Mouse (Mus musculus) v-Abl transformed pro-B cells (cell line): ENCODE data around the gene Tor1b.

ENCODE experiments used
- in situ Hi-C, 2 experiments: fragments of 400-800 bp; cut with MboI; formaldehyde crosslinking; loops; one replicate each; pipeline ENCODE4 v1.15.1; 2025; ENCODE audit not compliant: unreplicated experiment in 2 of 2

Gene Tor1b

DNA sequence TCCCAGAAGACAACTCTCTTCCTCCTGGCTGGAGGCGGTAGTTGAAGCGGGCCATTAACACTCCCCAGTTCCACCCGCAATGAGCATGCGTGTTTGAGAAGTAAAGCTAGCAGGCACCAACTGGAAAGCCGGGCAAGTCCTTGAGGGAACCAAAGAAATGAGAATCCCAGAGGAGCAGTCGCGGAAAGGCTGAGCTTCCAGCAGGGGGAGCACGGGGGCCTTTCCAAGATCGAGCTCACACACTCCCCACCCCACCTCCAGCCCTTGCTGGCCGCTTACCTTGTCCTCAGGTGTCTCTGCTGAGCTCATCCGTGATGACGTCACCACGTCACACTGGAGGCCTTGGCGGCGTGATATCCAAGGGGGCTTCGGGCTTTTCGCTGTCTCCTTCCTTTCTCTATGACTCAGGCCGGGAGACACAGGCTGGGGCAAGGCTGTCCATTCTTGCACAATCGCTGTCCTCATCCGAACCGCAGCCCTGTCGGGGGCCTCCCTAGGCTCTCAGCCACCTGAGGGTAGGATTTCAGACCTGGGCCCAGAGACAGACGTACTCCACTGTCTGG, 23.2 kb upstream of the Tor1b start, which contains the start of gene Ptges:
Gene Ptges (minus strand): TSS at position 381 of the 563 bp plus-strand sequence.
- in situ Hi-C loops = loop anchor here (5.0 to 10.0 kb wide), 5 partner anchors 37 to 885 kb away; partner anchors contain the start of gene Wdr34 (in 1 of the 2)

DNA sequence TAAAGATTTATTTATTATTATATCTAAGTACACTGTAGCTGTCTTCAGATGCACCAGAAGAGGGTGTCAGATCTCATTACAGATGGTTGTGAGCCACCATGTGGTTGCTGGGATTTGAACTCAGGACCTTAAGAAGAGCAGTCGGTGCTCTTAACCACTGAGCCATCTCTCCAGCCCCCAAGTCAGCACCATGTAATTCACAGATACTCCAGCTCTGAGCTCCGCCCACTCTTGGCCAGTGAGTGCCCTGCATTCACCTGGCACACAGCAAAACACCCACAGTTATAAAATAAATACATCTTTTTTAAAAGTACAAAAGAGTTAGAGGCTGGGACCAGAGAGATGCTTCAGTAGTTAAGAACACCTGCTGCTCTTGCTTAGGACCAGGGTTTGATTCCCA, 21.9 kb upstream of the Tor1b start:
- in situ Hi-C loops = loop anchor here (5.0 to 10.0 kb wide), 5 partner anchors 39 to 886 kb away; partner anchors contain the start of gene Wdr34 (in 1 of the 2)

- in situ Hi-C loops = loop anchor here (5.0 to 10.0 kb wide), 5 partner anchors 40 to 887 kb away; partner anchors contain the start of gene Wdr34 (in 1 of the 2)
These were observed 20.8 kb upstream of the Tor1b start for GRCm38 (mm10) chr2:30931922-30932321.

- in situ Hi-C loops = loop anchor here (5.0 to 10.0 kb wide), 5 partner anchors 41 to 888 kb away; partner anchors contain the start of gene Wdr34 (in 1 of the 2)
These were observed 19.7 kb upstream of the Tor1b start for GRCm38 (mm10) chr2:30933032-30933431.

DNA sequence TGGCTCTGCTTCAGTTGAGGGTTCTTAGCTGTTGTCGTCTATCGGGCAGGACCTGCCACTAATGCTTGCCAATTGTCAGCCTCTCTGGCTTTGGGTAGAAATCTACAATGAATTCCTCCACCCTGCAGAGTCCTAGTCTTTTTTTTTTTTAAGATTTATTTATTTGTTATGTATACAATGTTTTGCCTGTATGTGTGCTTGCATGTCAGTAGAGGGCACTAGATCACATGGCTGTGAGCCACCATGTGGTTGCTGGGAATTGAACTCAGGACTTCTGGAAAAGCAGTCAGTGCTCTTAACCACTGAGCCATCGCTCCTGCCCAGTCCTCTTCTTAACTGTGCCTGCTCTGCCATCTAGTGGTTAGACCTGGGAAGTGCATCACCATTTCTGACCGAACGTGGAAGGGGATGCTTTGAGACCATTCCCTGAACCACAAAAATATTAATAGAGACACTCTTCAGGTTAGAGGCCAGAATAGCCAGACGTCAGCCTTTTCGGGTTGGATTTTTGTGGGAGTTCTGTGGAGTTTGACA, 18.8 kb upstream of the Tor1b start:
- in situ Hi-C loops = loop anchor here (5.0 to 10.0 kb wide), 5 partner anchors 42 to 889 kb away; partner anchors contain the start of gene Wdr34 (in 1 of the 2)

DNA sequence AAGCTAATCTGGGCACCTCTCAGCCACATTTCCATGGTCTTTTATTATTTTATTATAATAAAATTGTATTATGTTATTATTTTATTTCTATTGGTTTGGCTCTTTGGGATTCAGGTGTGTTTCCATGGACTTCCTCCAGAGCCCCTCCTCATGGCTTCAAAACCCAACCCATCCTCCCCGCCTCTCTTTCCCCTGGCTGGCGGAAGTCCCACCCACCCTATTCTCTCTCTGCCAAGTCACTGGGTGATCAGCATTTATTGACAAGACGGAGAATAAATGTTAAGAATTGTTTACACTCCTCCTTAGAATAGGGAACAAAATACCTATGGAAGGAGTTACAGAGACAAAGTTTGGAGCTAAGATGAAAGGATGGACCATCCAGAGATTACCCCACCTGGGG, 16.0 kb upstream of the Tor1b start:
- in situ Hi-C loops = loop anchor here in 1 of 2 experiments (10.0 kb wide), 2 partner anchors 112 to 892 kb away; partner anchors contain the start of gene Wdr34

DNA sequence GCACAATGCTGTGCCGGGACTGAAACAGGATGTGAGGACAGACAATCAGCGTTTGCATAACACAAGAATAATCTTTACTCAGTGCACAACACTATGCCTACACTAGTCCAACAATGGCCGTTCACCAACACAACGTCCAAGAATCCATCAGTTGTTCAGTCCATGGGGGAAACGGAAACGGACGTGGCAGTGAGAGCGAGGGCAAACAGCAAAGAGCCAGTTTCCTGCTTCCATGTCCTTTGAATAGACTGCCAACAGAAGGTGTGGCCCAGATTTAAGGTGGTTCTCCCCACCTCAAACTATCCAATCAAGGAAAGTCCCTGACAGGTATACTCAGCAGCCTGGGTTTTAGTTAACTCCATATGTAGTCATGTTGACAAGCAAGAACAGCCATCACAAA, 15.0 kb upstream of the Tor1b start:
- in situ Hi-C loops = loop anchor here in 1 of 2 experiments (10.0 kb wide), 2 partner anchors 113 to 893 kb away; partner anchors contain the start of gene Wdr34

GRCm38 (mm10) chr2:30938574-30938991, 14.2 kb upstream of the Tor1b start:
- in situ Hi-C loops = loop anchor here in 1 of 2 experiments (10.0 kb wide), 2 partner anchors 114 to 894 kb away; partner anchors contain the start of gene Wdr34

DNA sequence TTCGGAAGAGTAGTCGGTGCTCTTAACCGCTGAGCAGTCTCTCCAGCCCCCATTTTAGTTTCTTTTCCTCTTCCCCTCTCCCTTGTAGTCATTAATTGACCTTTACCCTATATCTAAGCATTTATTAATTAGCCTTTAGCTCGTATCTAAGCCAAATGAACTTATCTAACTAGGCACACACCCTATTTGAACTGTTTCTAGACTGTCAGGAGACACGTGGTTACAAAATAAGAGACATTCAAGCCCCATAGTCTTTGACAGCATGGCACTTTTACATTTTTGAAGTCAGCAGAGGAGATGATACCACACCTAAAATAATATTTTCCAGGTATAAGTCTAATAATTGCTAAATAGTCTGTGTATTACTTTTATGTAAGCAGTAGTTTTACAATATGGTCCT, 11.2 kb upstream of the Tor1b start:
- in situ Hi-C loops = loop anchor here in 1 of 2 experiments (5.0 kb wide), 1 partner anchor 509 kb away; no protein-coding TSS in a partner anchor

DNA sequence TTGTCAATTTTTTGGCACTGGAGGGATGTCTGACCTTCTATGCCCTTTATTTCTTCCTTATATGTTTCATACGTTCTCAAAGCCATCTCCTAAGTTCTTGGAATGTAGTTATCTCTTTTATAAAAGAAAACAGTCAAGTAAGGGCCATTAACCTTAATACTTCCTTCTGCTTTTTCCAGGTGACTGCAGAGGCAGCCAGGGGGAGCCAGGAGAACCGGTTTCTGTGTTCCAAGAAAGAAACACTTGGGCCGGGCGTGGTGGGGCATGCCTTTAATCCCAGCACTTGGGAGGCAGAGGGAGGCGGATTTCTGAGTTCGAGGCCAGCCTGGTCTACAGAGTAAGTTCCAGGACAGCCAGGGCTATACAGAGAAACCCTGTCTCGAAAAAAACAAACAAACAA, 10.6 kb upstream of the Tor1b start:
- in situ Hi-C loops = loop anchor here in 1 of 2 experiments (5.0 kb wide), 1 partner anchor 510 kb away; no protein-coding TSS in a partner anchor

- in situ Hi-C loops = loop anchor here in 1 of 2 experiments (5.0 kb wide), 1 partner anchor 510 kb away; no protein-coding TSS in a partner anchor
These were observed 10.2 kb upstream of the Tor1b start for GRCm38 (mm10) chr2:30942603-30943011.

DNA sequence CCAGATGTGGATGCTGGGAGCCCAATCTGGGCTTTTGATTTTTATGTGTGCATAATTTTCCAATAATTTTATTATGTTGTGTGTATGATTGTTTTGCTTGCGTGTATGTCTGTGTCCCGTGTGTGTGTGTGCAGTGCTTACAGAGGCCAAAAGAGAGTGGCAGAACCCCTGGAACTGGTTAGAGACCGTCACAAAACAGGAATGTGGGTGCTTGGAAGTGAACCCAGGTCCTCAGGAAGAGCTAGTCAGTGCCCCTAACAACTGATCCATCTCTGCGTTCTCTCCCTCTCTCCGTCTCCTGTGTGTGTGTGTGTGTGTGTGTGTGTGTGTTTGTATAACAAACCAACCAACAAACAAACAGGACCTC, 319 bp upstream of the Tor1b start:
- in situ Hi-C loops = no loop called here

- in situ Hi-C loops = no loop called here
These were observed 2.0 kb downstream of the Tor1b start for GRCm38 (mm10) chr2:30954797-30955196.

GRCm38 (mm10) chr2:30957511-30957910, 4.8 kb downstream of the Tor1b start:
- in situ Hi-C loops = no loop called here

DNA sequence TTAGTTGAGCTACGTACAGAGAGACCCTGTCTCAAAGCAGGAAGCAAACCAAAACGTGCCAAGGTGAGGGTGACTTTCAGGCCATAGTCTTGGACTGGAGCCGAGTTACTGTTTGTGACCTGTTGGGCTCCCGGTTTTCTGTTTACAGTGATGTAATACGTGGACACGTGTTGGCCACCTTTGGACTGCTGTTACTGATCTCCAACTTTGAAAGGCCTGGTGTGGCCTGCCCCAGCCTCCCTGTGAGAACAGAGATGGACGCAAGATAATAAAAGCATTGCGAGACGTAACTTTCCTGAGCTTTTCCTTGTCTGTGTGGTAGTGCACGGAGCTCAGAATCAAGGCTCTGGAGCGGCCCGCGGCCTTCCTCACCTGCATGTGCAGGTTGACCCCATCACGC, 6.0 kb downstream of the Tor1b start:
- in situ Hi-C loops = no loop called here

- in situ Hi-C loops = no loop called here
These were observed 7.1 kb downstream of the Tor1b start for GRCm38 (mm10) chr2:30959856-30960255.

DNA sequence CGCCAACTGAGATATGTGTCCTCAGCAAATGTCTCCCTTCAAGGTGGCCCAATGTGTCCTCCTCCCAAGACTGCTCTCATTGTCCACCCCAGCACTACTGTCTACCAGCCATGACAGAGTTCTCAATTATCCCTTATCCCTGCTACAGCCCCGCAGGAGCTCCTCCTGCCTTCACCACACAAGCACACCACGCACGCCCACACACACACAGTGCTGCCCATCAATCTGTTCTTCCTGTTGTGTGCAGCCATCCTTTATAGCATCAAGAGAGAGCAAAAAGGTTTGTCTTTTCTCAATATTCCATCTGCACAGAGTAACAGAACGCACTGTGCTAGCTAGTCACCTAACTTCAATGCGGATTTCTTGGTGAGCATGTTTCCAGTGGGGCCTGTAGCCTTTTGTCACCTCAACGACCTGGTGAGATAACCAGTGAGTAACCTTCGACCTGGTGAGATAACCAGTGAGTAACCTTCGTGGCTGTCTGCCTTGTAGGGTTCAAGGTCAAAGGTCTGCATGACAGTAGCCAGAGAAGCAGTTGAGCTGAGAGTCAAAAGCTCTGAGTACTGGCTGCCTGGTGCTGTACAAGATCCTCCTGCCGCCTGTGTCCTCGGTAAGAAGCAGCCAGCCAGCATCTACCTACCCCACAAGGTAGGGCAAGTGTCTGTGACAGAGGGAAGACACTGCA, 10.0 kb downstream of the Tor1b start:
- in situ Hi-C loops = no loop called here

GRCm38 (mm10) chr2:30965627-30966026, 12.9 kb downstream of the Tor1b start:
- in situ Hi-C loops = no loop called here

GRCm38 (mm10) chr2:30966826-30967225, 14.1 kb downstream of the Tor1b start:
- in situ Hi-C loops = no loop called here

- in situ Hi-C loops = no loop called here
These were observed 14.9 kb downstream of the Tor1b start, which contains the start of gene Tor1a for GRCm38 (mm10) chr2:30967352-30968327. TSS of gene Tor1a (minus strand) at chr2:30967933.
